Mouse (Mus musculus): ENCODE measurements around the gene Tmem54. TPM values are rescaled to one million over a fixed set of nuclear protein-coding genes. Genes with fewer than 3 reads are reported as not detected.

Tmem54 gene
- polyA plus RNA-seq, 1 experiment from 2014 or later, result 26.9 TPM

GRCm38 (mm10) chr4:129119708-129120107 lies 14.4 kb downstream of the Tmem54 start:
- Histone ChIP-seq H3K27me3 (peaks cover 47% of the 10 kb centered on the region), H3K9me3 (replicated peaks) (no peaks in the 10 kb centered on the region), H3K4me2 (replicated peaks) (no peak overlapping the region), H3K36me3 (no peaks in the 10 kb centered on the region), H3K4me1 (peaks cover 18% of the 10 kb centered on the region), H3K27ac (replicated peaks) (no peak overlapping the region), H3K4me3 (replicated peaks) (no peak overlapping the region), H3K9ac (no peak overlapping the region)
- no peak for ATAC-seq (ENCODE audit: insufficient number of reproducible peaks, low FRiP score, low TSS enrichment, low read depth)
- WGBS, result 66% methylated on average over 10 of the region's 10 CpGs

DNA sequence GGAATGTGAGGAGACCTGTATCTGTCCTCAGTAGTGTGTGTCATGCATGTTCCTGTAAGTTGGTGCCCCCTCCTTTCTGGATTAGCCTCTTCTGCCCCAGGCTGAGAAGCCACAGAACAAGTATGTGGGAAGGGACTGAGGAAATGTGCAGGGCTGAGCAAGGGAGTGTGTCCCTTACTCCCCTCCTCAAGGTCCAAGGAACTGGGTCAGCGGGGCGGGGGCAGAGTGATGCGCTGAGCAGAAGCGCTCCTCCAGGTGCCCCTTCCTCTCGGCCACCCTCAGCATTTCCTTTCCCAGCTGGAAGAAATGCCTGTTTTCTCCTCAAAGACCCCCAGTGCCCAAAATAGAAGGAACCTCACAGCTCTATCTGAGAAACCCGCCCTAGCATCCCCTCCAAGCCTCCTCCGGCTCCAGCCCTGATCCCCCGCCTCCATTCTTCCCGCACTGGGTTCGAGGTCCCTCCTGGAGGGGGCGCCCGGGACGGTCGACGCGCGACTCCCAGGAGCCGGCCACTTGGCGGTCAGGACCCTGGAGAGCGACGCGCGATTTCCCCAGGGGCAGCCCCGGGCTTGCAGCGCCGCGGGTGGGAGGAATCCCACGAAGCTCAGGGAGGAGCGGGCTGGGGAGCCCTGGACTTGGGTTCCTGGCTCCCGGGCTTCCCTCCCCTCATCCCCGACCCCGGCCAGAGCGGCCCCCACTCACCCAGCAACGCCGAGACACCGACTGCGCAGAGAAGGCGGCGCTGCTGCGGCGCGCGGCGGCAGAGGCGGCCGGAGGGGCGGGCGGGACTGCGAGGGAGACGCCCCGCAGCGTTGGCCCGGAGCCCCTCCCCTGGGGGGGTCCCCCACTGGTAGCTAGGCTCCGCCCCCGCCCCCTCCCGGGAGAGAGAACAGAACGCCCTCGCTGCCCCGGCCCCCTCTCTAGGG lies 15.4 kb downstream of the Tmem54 start:
- Histone ChIP-seq H3K27ac (replicated peaks) (no peak overlapping the region), H3K9me3 (replicated peaks) (no peaks in the 10 kb centered on the region), H3K4me1 (peaks cover 27% of the 10 kb centered on the region), H3K36me3 (no peaks in the 10 kb centered on the region), H3K9ac (no peak overlapping the region), H3K27me3 (peaks cover 53% of the 10 kb centered on the region), H3K4me3 (replicated peaks) (peak overlapping the region; percentile 46), H3K4me2 (replicated peaks) (peak overlapping the region; percentile 93)
- WGBS, result 1% methylated on average over 59 of the region's 59 CpGs
- ATAC-seq (ENCODE audit: insufficient number of reproducible peaks, low FRiP score, low TSS enrichment, low read depth), result peak; percentile 34; the same call in 1 of the 2 replicates

GRCm38 (mm10) chr4:129121569-129122086 lies 16.3 kb downstream of the Tmem54 start, which contains the start of gene Hpca:
Gene Hpca, minus strand, starts transcription at chr4:129122036.
- Histone ChIP-seq H3K4me2 (replicated peaks) (peak within 1 kb of the TSS; percentile 93), H3K9ac (no peak within 1 kb of the TSS), H3K27me3 (peaks cover 54% of the 10 kb centered on the region), H3K27ac (replicated peaks) (no peak within 1 kb of the TSS), H3K36me3 (no peaks in the 10 kb centered on the region), H3K4me1 (peaks cover 32% of the 10 kb centered on the region), H3K9me3 (replicated peaks) (no peaks in the 10 kb centered on the region), H3K4me3 (replicated peaks) (peak within 1 kb of the TSS; percentile 46)
- 0 out of 2 replicates have a peak, but pooled peaks have one; percentile 8 for ATAC-seq (ENCODE audit: insufficient number of reproducible peaks, low FRiP score, low TSS enrichment, low read depth)
- WGBS, result 2% methylated on average over 17 of the region's 17 CpGs

DNA sequence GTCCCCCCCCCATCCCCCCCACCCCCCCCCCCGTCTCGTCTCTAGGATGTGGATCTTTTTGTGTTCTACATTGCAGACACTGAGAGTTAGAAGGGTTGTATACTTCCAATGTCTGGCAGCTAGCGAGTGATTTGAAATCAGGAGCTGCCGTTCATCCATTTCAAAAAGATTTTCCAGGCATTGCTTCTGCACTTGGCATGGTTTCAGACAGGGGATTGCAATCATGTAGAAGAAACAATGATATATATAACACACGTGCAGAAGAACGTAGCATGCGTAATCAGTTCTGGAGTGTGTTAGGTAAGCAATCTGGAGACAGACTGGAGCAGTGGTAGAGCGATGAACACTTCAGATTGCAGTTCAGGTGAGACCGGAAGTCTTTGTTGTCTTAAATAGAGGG lies 16.8 kb downstream of the Tmem54 start:
- H3K27me3 ChIP-seq, result peaks cover 54% of the 10 kb centered on the region
- no peaks in the 10 kb centered on the region for H3K36me3 ChIP-seq
- H3K4me1 ChIP-seq, result peaks cover 32% of the 10 kb centered on the region
- no peaks in the 10 kb centered on the region for H3K9me3 ChIP-seq (replicated peaks)
- no peak overlapping the region for H3K9ac ChIP-seq
- no peak overlapping the region for H3K27ac ChIP-seq (replicated peaks)
- ATAC-seq (ENCODE audit: insufficient number of reproducible peaks, low FRiP score, low TSS enrichment, low read depth), result no peak
- H3K4me3 ChIP-seq (replicated peaks), result no peak overlapping the region
- H3K4me2 ChIP-seq (replicated peaks), result no peak overlapping the region
- 24% methylated on average over 9 of the region's 9 CpGs for WGBS

GRCm38 (mm10) chr4:129122719-129123118 lies 17.4 kb downstream of the Tmem54 start:
- Histone ChIP-seq H3K27ac (replicated peaks) (no peak overlapping the region), H3K36me3 (no peaks in the 10 kb centered on the region), H3K4me2 (replicated peaks) (no peak overlapping the region), H3K9me3 (replicated peaks) (no peaks in the 10 kb centered on the region), H3K9ac (no peak overlapping the region), H3K4me1 (peaks cover 32% of the 10 kb centered on the region), H3K27me3 (peaks cover 54% of the 10 kb centered on the region), H3K4me3 (replicated peaks) (no peak overlapping the region)
- no peak for ATAC-seq (ENCODE audit: insufficient number of reproducible peaks, low FRiP score, low TSS enrichment, low read depth)
- WGBS, result 29% methylated on average over 8 of the region's 8 CpGs

DNA sequence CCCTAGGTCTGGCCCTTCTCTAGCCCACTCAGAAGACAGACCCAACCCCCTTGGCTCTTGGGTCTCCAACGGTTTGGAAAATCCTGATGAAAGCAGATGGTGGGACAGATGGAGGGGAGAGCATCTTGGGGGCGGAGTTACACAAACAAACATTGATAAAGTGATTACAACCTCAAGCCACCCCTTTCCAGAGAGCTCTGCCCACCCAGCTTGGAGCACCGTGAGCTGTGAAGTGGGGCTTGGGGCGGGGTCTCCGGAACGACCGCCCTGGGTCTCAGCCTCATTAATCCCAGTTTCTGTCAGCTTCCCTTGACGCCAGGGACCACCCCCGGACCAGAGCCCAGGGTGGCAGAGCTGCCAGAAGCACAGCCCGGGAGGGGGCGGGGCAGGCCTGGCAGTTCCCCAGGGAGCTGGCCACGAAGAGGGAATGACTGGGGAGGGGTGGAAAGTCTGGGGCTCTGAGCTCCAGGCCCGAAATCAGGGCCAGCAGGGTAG lies 19.4 kb downstream of the Tmem54 start:
- peaks cover 51% of the 10 kb centered on the region for H3K27me3 ChIP-seq
- no peaks in the 10 kb centered on the region for H3K9me3 ChIP-seq (replicated peaks)
- no peaks in the 10 kb centered on the region for H3K36me3 ChIP-seq
- no peak overlapping the region for H3K27ac ChIP-seq (replicated peaks)
- no peak overlapping the region for H3K4me2 ChIP-seq (replicated peaks)
- no peak for ATAC-seq (ENCODE audit: insufficient number of reproducible peaks, low FRiP score, low TSS enrichment, low read depth)
- H3K4me3 ChIP-seq (replicated peaks), result no peak overlapping the region
- WGBS, result 15% methylated on average over 13 of the region's 13 CpGs
- no peak overlapping the region for H3K9ac ChIP-seq
- peaks cover 43% of the 10 kb centered on the region for H3K4me1 ChIP-seq

GRCm38 (mm10) chr4:129125736-129126451 lies 20.5 kb downstream of the Tmem54 start:
- Histone ChIP-seq H3K36me3 (no peaks in the 10 kb centered on the region), H3K9me3 (replicated peaks) (no peaks in the 10 kb centered on the region), H3K27ac (replicated peaks) (no peak overlapping the region), H3K27me3 (peaks cover 40% of the 10 kb centered on the region), H3K4me3 (replicated peaks) (peak overlapping the region; percentile 15), H3K4me2 (replicated peaks) (peak overlapping the region; percentile 31; the same call in 1 of the 2 replicates), H3K4me1 (peaks cover 49% of the 10 kb centered on the region), H3K9ac (no peak overlapping the region)
- no peak for ATAC-seq (ENCODE audit: insufficient number of reproducible peaks, low FRiP score, low TSS enrichment, low read depth)
- 14% methylated on average over 19 of the region's 19 CpGs for WGBS

- Histone ChIP-seq H3K27me3 (peaks cover 14% of the 10 kb centered on the region; the same call in 1 of the 2 replicates), H3K4me1 (peaks cover 41% of the 10 kb centered on the region), H3K27ac (replicated peaks) (no peak overlapping the region), H3K36me3 (no peaks in the 10 kb centered on the region), H3K9ac (no peak overlapping the region), H3K9me3 (replicated peaks) (no peaks in the 10 kb centered on the region), H3K4me2 (replicated peaks) (no peak overlapping the region), H3K4me3 (replicated peaks) (no peak overlapping the region)
- no peak for ATAC-seq (ENCODE audit: insufficient number of reproducible peaks, low FRiP score, low TSS enrichment, low read depth)
- WGBS, result 43% methylated on average over 13 of the region's 13 CpGs
Measured at GRCm38 (mm10) chr4:129128582-129129338, 23.4 kb downstream of the Tmem54 start.

DNA sequence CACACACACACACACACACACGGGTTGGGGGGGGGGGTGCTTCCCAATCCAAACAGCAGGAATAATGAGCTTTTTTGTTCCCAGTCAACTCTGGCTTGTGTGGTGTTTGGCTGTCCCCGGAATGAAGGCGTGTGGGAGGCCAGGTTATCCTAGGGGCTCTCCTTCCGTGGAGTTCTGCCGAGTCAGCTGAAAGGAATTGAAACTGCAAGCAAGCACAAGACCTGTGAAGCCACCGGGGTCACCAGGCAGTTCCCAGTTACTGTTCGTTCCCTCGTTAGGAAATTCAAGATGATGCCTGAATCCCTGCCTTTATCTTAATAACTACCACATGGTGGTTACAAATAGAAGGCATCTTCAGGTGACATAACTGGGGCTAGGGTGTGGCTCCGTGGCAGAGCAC lies 24.0 kb downstream of the Tmem54 start:
- no peak overlapping the region for H3K4me2 ChIP-seq (replicated peaks)
- no peaks in the 10 kb centered on the region for H3K36me3 ChIP-seq
- peaks cover 41% of the 10 kb centered on the region for H3K4me1 ChIP-seq
- H3K9me3 ChIP-seq (replicated peaks), result no peaks in the 10 kb centered on the region
- WGBS, result 14% methylated on average over 9 of the region's 9 CpGs
- ATAC-seq (ENCODE audit: insufficient number of reproducible peaks, low FRiP score, low TSS enrichment, low read depth), result no peak
- H3K9ac ChIP-seq, result no peak overlapping the region
- no peak overlapping the region for H3K4me3 ChIP-seq (replicated peaks)
- no peak overlapping the region for H3K27ac ChIP-seq (replicated peaks)
- H3K27me3 ChIP-seq, result peaks cover 14% of the 10 kb centered on the region; the same call in 1 of the 2 replicates

DNA sequence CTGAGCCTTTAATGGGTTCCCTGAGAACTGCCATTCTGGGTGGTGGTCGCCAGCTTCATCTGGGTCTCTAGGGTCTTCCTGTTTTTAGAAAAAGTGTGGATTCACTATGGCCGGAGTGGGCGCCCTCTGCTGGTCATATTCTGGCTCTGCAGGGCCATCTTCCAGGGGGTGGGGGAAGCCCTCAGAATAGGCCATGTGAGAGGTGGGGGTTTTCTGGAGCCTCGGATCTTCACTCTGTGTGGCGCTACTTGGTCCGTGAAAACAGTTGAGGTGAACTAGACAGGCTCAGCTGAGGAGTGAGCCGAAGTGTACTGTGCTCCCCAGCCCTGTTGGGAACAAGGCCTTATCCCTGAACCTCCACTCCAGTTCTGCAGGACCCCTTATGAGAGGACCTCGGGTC lies 24.8 kb downstream of the Tmem54 start:
- Histone ChIP-seq H3K9me3 (replicated peaks) (no peaks in the 10 kb centered on the region), H3K9ac (no peak overlapping the region), H3K27me3 (peaks cover 10% of the 10 kb centered on the region; the same call in 1 of the 2 replicates), H3K36me3 (no peaks in the 10 kb centered on the region), H3K27ac (replicated peaks) (peak overlapping the region; percentile 55; the same call in 1 of the 2 replicates), H3K4me1 (peaks cover 41% of the 10 kb centered on the region), H3K4me2 (replicated peaks) (peak overlapping the region; percentile 49), H3K4me3 (replicated peaks) (peak overlapping the region; percentile 33)
- 0 out of 2 replicates have a peak, but pooled peaks have one; percentile 21 for ATAC-seq (ENCODE audit: insufficient number of reproducible peaks, low FRiP score, low TSS enrichment, low read depth)
- WGBS, result 1% methylated on average over 8 of the region's 8 CpGs
